Mouse (Mus musculus) spleen, postnatal 4 days (tissue): ENCODE data around the gene Abi1.
"Not testable (repeated sequence)": the region's sequence is repeated elsewhere in the genome, so short reads cannot be mapped to it uniquely, and the experiment has no call there.

ENCODE experiments used
- DNase-seq, 2 experiments: peaks; one replicate each; pipeline ENCODE4 v3.0.0; 2022; ENCODE audit warnings: low spot score in 2 of 2

Gene Abi1

GRCm38 (mm10) chr2:23040001-23040646 is at the start of gene Abi1:
TSS of gene Abi1 (minus strand) at chr2:23040241.
- peak; percentile 89 to 93 for DNase-seq

- no peak for DNase-seq
Measured at GRCm38 (mm10) chr2:23084540-23084939, 44.5 kb upstream of the Abi1 start.

GRCm38 (mm10) chr2:23078588-23078987 is 38.5 kb upstream of the Abi1 start:
- no peak for DNase-seq

GRCm38 (mm10) chr2:23077693-23078092 is 37.7 kb upstream of the Abi1 start:
- DNase-seq, result no peak

GRCm38 (mm10) chr2:23076783-23077182 is 36.7 kb upstream of the Abi1 start:
- no peak for DNase-seq

GRCm38 (mm10) chr2:23075846-23076245 is 35.8 kb upstream of the Abi1 start:
- DNase-seq, result no peak

GRCm38 (mm10) chr2:23071406-23071805 is 31.4 kb upstream of the Abi1 start:
- no peak for DNase-seq

GRCm38 (mm10) chr2:23070491-23070890 is 30.4 kb upstream of the Abi1 start:
- no peak for DNase-seq

- DNase-seq, result peak; percentile 94 to 97
Measured at GRCm38 (mm10) chr2:23068894-23069744, 29.1 kb upstream of the Abi1 start.

GRCm38 (mm10) chr2:23068370-23068737 is 28.3 kb upstream of the Abi1 start:
- peak; percentile 56 to 81 for DNase-seq

- peak; percentile 93 to 95 for DNase-seq
Measured at GRCm38 (mm10) chr2:23067552-23068369, 27.7 kb upstream of the Abi1 start, which contains the start of gene Acbd5. TSS of gene Acbd5 (plus strand) at chr2:23068167.

- DNase-seq, result no peak
Measured at GRCm38 (mm10) chr2:23052523-23052922, 12.5 kb upstream of the Abi1 start.

GRCm38 (mm10) chr2:23051890-23052289 is 11.8 kb upstream of the Abi1 start:
- DNase-seq, result no peak

GRCm38 (mm10) chr2:23048006-23048405 is 8.0 kb upstream of the Abi1 start:
- DNase-seq, result no peak

GRCm38 (mm10) chr2:23045703-23046102 is 5.7 kb upstream of the Abi1 start:
- DNase-seq, result no peak

GRCm38 (mm10) chr2:23042189-23042588 is 2.1 kb upstream of the Abi1 start:
- no peak for DNase-seq

- DNase-seq, result no peak
Measured at GRCm38 (mm10) chr2:23041457-23041856, 1.4 kb upstream of the Abi1 start.

- DNase-seq, result not testable (repeated sequence)
Measured at GRCm38 (mm10) chr2:23040690-23041089, 649 bp upstream of the Abi1 start.

GRCm38 (mm10) chr2:23039082-23040000 is 700 bp downstream of the Abi1 start:
- peak in 1 of 2 experiments; percentile 52 for DNase-seq

- DNase-seq, result no peak
Measured at GRCm38 (mm10) chr2:23035467-23035866, 4.6 kb downstream of the Abi1 start.
